Mouse (Mus musculus) E14TG2a.4 (cell line): ENCODE results near the gene Nphp3.

Experiments used
- CTCF ChIP-seq: conservative IDR thresholded peaks from 2 replicates; pipeline ENCODE4 v1.5.1; 2014; ENCODE audit warnings: low read length
- POU5F1 ChIP-seq: IDR thresholded peaks from 2 replicates; pipeline ENCODE4 v1.6.1; 2014; ENCODE audit warnings: low read length, borderline replicate concordance

DNA sequence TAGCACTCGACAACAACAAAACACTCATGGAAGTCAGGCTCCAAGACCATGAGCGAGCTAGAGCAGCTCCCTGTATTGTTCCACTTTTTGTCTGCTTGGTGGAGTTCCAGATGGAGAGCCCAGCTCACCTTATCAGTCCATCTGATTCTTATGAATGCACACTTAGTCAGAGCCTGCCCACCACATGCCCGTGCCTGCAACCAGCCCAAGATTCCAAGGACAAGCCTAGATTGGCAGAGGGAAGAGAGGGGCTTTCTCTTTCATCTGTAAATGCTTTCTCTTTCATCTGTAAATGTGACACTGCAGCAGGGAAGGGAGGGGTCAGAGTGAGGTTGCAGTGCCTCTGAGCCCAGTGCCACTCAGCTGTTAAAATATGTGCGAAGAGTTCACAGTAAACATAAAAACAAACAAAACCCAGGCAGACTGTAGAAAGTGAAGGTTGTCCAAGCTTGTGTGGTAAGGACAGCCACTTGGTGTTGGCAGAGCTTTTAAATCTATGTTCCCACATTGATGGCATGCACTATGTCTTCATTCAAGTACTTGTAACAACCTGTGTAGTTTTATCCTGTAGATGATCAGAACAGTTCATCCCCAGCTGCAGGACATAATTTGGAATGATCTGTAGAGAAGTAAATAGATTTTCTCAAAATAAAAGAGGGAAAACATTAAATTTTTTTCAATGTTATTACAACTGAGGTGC is 83.5 kb downstream of the Nphp3 start:
- TF ChIP-seq CTCF (no peak), POU5F1 (no peak)
